Mouse (Mus musculus) hindbrain, embryonic 11.5 days (tissue): Measurements from ENCODE around the gene Gnat2. TPM values are rescaled to one million over a fixed set of nuclear protein-coding genes. Genes with fewer than 3 reads are reported as not detected.
A peak's percentile ranks its signal among the peaks of the same experiment; 100 is the strongest.

Experiments used
- ATAC-seq: fragments of 200-750 bp; cut with Nextera tagmentation; 2 replicates; pipeline ENCODE4 v1.8.0; 2017; ENCODE audit warnings: mild to moderate bottlenecking, moderate TSS enrichment, moderate library complexity; ENCODE audit not compliant: low FRiP score
- DNase-seq: peaks from one replicate; pipeline ENCODE4 v3.0.0-alpha.2; 2015; ENCODE audit warnings: low spot score
- H3K27ac ChIP-seq: fragments of 300-500 bp; sonication (generic); 2 replicates; pipeline ENCODE4 v1.5.1; 2014; ENCODE audit warnings: mild to moderate bottlenecking, low read depth, low read length
- H3K27me3 ChIP-seq: fragments of 300-500 bp; sonication (generic); 2 replicates; pipeline ENCODE4 v1.6.1; 2014; ENCODE audit warnings: mild to moderate bottlenecking, low read length, moderate library complexity, mixed read lengths; ENCODE audit not compliant: control insufficient read depth, insufficient read depth
- H3K36me3 ChIP-seq: fragments of 300-500 bp; sonication (generic); 2 replicates; pipeline ENCODE4 v1.6.1; 2014; ENCODE audit warnings: mild to moderate bottlenecking, low read length, moderate library complexity, mixed read lengths; ENCODE audit not compliant: control insufficient read depth, insufficient read depth
- H3K4me1 ChIP-seq: fragments of 300-500 bp; sonication (generic); replicated peaks from 2 replicates; pipeline ENCODE4 v1.6.1; 2014; ENCODE audit warnings: low read length, mixed read lengths; ENCODE audit not compliant: control insufficient read depth, insufficient read depth
- H3K4me2 ChIP-seq: fragments of 300-500 bp; sonication (generic); replicated peaks from 2 replicates; pipeline ENCODE4 v1.6.1; 2014; ENCODE audit warnings: mild to moderate bottlenecking, low read depth, low read length
- H3K4me3 ChIP-seq: fragments of 300-500 bp; sonication (generic); 2 replicates; pipeline ENCODE4 v1.5.1; 2014; ENCODE audit warnings: low read depth, low read length
- H3K9ac ChIP-seq: fragments of 300-500 bp; sonication (generic); 2 replicates; pipeline ENCODE4 v1.6.1; 2014; ENCODE audit warnings: low read depth, low read length
- H3K9me3 ChIP-seq: fragments of 300-500 bp; sonication (generic); 2 replicates; pipeline ENCODE4 v1.6.1; 2016; ENCODE audit warnings: low read length; ENCODE audit not compliant: control insufficient read depth
- WGBS: fragments of 180-500 bp; shearing (Covaris S2); extraction: QIAGEN DNeasy Blood & Tissue Kit; methylation state at CpG from one replicate; pipeline ENCODE4 v1.1.7; 2014; 5-methylcytosine and 5-hydroxymethylcytosine counted together
- polyA plus RNA-seq: library from polyadenylated mRNA; unstranded; fragments of >200 nt; fragmentation: Nextera tagmentation; extraction: Ambion mirVana; gene quantifications from 2 replicates; pipeline ENCODE4 v1.2.1, GENCODE M21; 2014

The Gnat2 gene
- polyA plus RNA-seq, 1 experiment from 2014 or later, result 0.62 TPM

GRCm38 (mm10) chr3:108088842-108089380 is 3.7 kb upstream of the Gnat2 start:
- WGBS, result 47% methylated on average over 5 of the region's 5 CpGs
- Histone ChIP-seq H3K4me2 (no peak overlapping the region), H3K27ac (no peak overlapping the region), H3K4me3 (no peak overlapping the region), H3K9me3 (no peaks in the 10 kb centered on the region), H3K36me3 (no peaks in the 10 kb centered on the region), H3K9ac (no peak overlapping the region), H3K4me1 (no peaks in the 10 kb centered on the region; the same call in none of the 2 replicates), H3K27me3 (0 out of 2 replicates have a peak, but pooled peaks cover 2% of the 10 kb centered on the region)
- ATAC-seq (no peak), DNase-seq (peak; percentile 4)

GRCm38 (mm10) chr3:108089916-108090315 is 2.7 kb upstream of the Gnat2 start:
- ATAC-seq (no peak), DNase-seq (no peak)
- no peak overlapping the region for H3K4me3 ChIP-seq
- no peaks in the 10 kb centered on the region for H3K9me3 ChIP-seq
- no peak overlapping the region for H3K4me2 ChIP-seq
- H3K27ac ChIP-seq, result no peak overlapping the region
- H3K9ac ChIP-seq, result no peak overlapping the region
- no peaks in the 10 kb centered on the region for H3K36me3 ChIP-seq
- H3K27me3 ChIP-seq, result 0 out of 2 replicates have a peak, but pooled peaks cover 2% of the 10 kb centered on the region
- no peaks in the 10 kb centered on the region; the same call in none of the 2 replicates for H3K4me1 ChIP-seq
- 32% methylated on average over 2 of the region's 2 CpGs for WGBS

GRCm38 (mm10) chr3:108090561-108090960 is 2.0 kb upstream of the Gnat2 start:
- Histone ChIP-seq H3K36me3 (no peaks in the 10 kb centered on the region), H3K27ac (no peak overlapping the region), H3K4me3 (no peak overlapping the region), H3K27me3 (0 out of 2 replicates have a peak, but pooled peaks cover 2% of the 10 kb centered on the region), H3K9me3 (no peaks in the 10 kb centered on the region), H3K4me1 (no peaks in the 10 kb centered on the region; the same call in none of the 2 replicates), H3K4me2 (no peak overlapping the region), H3K9ac (no peak overlapping the region)
- WGBS, result 77% methylated on average over 2 of the region's 2 CpGs
- no peak for DNase-seq
- no peak for ATAC-seq

GRCm38 (mm10) chr3:108092030-108092429 is 559 bp upstream of the Gnat2 start:
- H3K27ac ChIP-seq, result no peak overlapping the region
- ATAC-seq, result no peak
- 72% methylated on average over 6 of the region's 6 CpGs for WGBS
- H3K9me3 ChIP-seq, result no peaks in the 10 kb centered on the region
- H3K27me3 ChIP-seq, result 0 out of 2 replicates have a peak, but pooled peaks cover 2% of the 10 kb centered on the region
- no peak overlapping the region for H3K4me2 ChIP-seq
- no peaks in the 10 kb centered on the region; the same call in 1 of the 2 replicates for H3K4me1 ChIP-seq
- H3K36me3 ChIP-seq, result no peaks in the 10 kb centered on the region
- H3K4me3 ChIP-seq, result no peak overlapping the region
- H3K9ac ChIP-seq, result no peak overlapping the region
- DNase-seq, result no peak

GRCm38 (mm10) chr3:108093306-108093705 is 717 bp downstream of the Gnat2 start:
- 0 out of 2 replicates have a peak, but pooled peaks cover 2% of the 10 kb centered on the region for H3K27me3 ChIP-seq
- H3K9me3 ChIP-seq, result no peaks in the 10 kb centered on the region
- 68% methylated on average over 6 of the region's 6 CpGs for WGBS
- no peak for ATAC-seq
- no peaks in the 10 kb centered on the region; the same call in 1 of the 2 replicates for H3K4me1 ChIP-seq
- no peak overlapping the region for H3K4me2 ChIP-seq
- no peak overlapping the region for H3K9ac ChIP-seq
- no peak overlapping the region for H3K4me3 ChIP-seq
- H3K36me3 ChIP-seq, result no peaks in the 10 kb centered on the region
- no peak for DNase-seq
- H3K27ac ChIP-seq, result no peak overlapping the region

- no peaks in the 10 kb centered on the region; the same call in 1 of the 2 replicates for H3K4me1 ChIP-seq
- no peaks in the 10 kb centered on the region for H3K9me3 ChIP-seq
- no peak overlapping the region for H3K9ac ChIP-seq
- 88% methylated on average over 1 of the region's 1 CpGs for WGBS
- H3K4me3 ChIP-seq, result no peak overlapping the region
- no peak overlapping the region for H3K4me2 ChIP-seq
- DNase-seq, result no peak
- no peak for ATAC-seq
- H3K27me3 ChIP-seq, result 0 out of 2 replicates have a peak, but pooled peaks cover 2% of the 10 kb centered on the region
- no peak overlapping the region for H3K27ac ChIP-seq
- no peaks in the 10 kb centered on the region for H3K36me3 ChIP-seq
Measured at GRCm38 (mm10) chr3:108094146-108094545, 1.6 kb downstream of the Gnat2 start.

- H3K27ac ChIP-seq, result no peak overlapping the region
- no peaks in the 10 kb centered on the region for H3K9me3 ChIP-seq
- H3K4me1 ChIP-seq, result no peaks in the 10 kb centered on the region; the same call in 1 of the 2 replicates
- no peak overlapping the region for H3K4me3 ChIP-seq
- ATAC-seq, result no peak
- 88% methylated on average over 12 of the region's 12 CpGs for WGBS
- H3K9ac ChIP-seq, result no peak overlapping the region
- no peak for DNase-seq
- H3K4me2 ChIP-seq, result no peak overlapping the region
- no peaks in the 10 kb centered on the region for H3K36me3 ChIP-seq
- H3K27me3 ChIP-seq, result 0 out of 2 replicates have a peak, but pooled peaks cover 2% of the 10 kb centered on the region
Measured at GRCm38 (mm10) chr3:108094976-108095760, 2.6 kb downstream of the Gnat2 start.

GRCm38 (mm10) chr3:108096226-108096625 is 3.6 kb downstream of the Gnat2 start:
- H3K9ac ChIP-seq, result no peak overlapping the region
- H3K27me3 ChIP-seq, result no peaks in the 10 kb centered on the region
- H3K4me1 ChIP-seq, result no peaks in the 10 kb centered on the region
- no peak overlapping the region for H3K4me2 ChIP-seq
- WGBS, result 71% methylated on average over 8 of the region's 8 CpGs
- DNase-seq, result no peak
- ATAC-seq, result no peak
- no peaks in the 10 kb centered on the region for H3K36me3 ChIP-seq
- no peak overlapping the region for H3K27ac ChIP-seq
- no peak overlapping the region for H3K4me3 ChIP-seq
- H3K9me3 ChIP-seq, result no peaks in the 10 kb centered on the region
